Mouse (Mus musculus) large intestine, adult 2 months (tissue): ENCODE measurements around the gene Ppp1r11. TPM values are rescaled to one million over a fixed set of nuclear protein-coding genes. Genes with fewer than 3 reads are reported as not detected.
"Not testable (repeated sequence)": the region's sequence is repeated elsewhere in the genome, so short reads cannot be mapped to it uniquely, and the experiment has no call there.

Experiments used
- DNase-seq: peaks from one replicate; pipeline ENCODE4 v3.0.0-alpha.2; 2012; ENCODE audit warnings: low read depth, low spot score
- WGBS: fragments of 180-500 bp; shearing (Covaris S2); methylation state at CpG from one replicate; pipeline ENCODE4 v1.1.7; 2018; 5-methylcytosine and 5-hydroxymethylcytosine counted together
- polyA plus RNA-seq: library from polyadenylated mRNA; depleted of rRNA; stranded (reverse); fragments of >200 nt; gene quantifications from 2 replicates; pipeline ENCODE4 v1.2.3, GENCODE M21; 2012; rRNA removed

Gene Ppp1r11
- polyA plus RNA-seq = 46.0 and 54.1 TPM in 2 replicates

DNA sequence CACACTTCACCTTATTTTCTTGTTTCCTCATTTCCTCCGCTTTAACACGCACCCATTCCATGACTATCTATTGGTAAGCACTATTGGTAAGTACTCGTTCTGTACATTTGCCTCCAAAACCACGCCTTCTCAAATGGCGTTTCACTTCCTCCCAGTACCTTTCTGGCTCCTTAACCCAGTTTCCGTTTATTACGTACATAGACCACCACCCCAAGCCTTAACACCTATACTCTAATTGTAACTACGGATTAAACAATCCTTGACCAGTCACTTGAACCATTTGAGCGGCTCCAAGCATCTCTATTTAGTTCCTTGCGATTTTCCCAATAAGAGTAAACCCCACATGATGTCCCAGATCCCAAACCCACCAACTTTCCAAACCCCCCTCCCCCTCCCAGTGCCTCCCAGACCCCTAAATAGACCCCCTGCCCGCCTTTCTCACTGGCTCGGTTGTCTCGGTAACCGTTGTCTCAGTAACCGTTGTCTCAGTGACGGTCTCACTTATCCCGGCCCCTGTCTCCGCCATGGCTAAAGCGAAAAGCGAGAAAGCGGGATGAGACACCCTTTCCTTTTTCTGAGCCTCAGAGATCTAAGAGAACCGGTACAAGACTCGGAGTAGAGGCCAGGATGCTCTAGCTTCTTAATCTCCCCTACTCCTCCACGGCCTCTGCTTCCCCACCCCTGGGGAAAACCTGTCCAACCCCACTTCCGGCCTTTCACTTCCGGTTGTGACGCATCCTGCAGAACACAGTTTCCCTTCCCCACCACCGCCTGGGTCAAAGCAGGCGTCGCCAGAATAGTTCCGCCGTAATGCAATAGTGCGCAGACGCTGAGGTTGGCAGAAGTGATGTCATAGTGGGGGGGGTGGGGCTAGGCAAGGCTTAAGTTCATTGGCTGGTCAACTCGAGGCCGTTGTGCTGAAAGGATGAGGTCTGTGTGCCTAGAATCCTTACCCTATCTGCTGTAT lies at the start of gene Ppp1r11:
Gene Ppp1r11, minus strand, starts transcription at position 761 of the 967 bp plus-strand sequence.
- DNase-seq = peak; percentile 99
- 1% methylated on average over 36 of the region's 36 CpGs for WGBS

DNA sequence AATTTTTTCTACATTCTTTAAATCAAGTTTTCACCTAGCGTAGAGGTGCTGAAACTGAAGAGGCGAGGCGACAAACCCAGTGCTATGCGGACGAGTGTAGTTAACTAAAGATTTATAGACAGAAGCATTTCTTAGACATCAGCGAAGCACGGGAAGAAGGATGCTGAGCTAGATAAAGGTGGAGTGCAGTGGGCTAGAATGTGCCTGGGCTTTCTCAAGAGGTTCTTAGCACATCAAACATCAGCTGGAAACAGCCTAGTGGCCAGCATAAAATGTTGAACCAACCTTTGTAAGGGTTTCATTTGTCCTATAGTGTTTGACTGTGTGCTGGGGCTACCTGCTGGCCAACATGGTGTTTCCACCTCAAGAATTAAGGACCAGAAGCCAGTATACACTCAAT lies 49.3 kb upstream of the Ppp1r11 start, which contains the start of gene Zfp57:
Gene Zfp57, plus strand, starts transcription at position 301 of the 400 bp plus-strand sequence.
- DNase-seq = no peak
- 93% methylated on average over 7 of the region's 7 CpGs for WGBS

DNA sequence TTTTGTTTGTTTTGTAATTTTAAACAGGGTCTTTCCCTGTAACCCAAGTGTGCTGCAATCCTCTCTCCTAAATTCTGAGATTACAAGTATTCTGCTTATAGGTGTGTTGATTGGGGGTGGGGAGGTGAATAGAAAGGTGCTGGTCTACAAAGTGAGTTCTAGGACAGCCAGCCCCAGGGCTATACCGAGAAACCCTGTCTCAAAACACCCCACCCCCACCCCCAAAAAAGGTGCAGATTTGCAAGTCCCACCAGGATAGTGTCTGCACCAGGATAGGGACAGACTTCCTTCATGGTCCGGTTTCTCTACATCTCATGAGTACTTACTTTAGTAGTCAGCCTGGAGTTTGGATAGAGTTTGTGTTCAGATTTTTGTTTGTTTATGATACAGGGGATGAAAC lies 46.9 kb upstream of the Ppp1r11 start:
- 76% methylated on average over 2 of the region's 2 CpGs for WGBS
- no peak for DNase-seq

DNA sequence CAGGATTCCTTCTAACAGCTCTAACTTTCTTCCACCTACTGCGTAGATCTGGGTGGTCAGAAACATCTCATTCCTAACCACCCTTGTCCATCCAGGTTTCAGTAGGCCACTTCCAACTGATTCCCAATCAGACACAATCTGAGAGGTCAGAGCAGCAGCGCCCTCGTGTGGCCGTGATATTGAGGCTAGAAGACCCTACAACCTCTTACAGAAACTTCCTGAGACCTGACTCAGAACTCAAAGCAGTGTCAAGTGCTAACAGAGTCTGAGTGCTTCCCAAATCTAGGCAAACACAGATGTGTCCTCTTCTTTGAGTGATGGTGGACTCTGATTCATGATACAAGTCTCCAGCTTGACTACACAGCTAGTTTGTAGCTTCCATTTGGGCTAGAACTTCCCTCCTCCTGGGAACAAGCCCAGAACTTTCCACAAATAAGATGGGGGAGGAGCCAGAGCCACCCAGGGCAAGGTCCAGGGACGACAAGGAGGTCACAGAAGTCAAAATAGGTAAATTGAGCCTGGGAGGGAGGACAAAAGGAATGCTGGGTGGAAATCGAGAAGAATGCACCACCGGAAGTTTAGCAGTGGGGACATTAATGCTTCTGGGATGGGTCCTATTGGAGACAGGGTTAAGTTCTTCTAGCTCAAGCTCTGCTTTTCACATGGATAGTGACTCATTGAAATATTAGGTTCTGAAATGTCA lies 45.6 kb upstream of the Ppp1r11 start:
- WGBS = 16% methylated on average over 7 of the region's 7 CpGs
- DNase-seq = peak; percentile 59

DNA sequence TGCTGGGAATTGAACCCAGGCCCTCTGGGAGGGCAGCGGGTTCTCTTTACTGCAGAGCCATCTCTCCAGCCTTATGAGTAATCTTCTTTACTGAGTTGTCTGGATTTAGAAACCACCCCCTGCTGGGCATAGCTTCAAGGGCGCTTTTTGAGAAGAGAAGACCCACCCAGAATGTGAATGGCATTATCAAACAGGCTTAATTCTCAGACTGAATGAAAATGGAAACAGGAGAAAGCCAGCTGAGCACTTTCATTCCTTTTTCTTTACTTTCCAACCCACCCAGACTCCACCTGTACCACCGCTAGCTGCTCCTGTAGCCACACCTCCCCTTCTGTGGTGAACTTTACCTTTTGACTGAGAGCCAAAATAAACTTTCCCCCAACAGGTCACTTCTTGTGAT lies 43.9 kb upstream of the Ppp1r11 start:
- DNase-seq = no peak
- WGBS = 41% methylated on average over 3 of the region's 3 CpGs

DNA sequence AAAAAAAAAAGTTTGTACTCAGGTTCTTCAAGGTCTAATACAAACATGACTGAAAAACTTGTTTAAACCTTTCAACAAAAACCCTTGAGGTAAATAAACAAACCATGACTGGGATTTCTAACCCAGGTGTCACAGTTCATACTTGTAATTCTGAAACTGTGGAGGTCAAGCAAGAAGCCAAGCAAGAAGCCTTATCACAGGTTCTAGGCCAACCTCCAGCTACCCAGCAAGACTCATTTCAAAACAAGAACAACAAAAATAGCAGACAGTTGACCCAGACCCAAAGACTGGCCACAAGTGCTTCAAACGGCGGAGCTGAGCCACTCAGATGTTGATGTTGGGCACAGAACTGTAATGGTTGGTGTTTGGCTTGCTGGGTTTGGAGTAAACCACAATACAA lies 43.0 kb upstream of the Ppp1r11 start:
- WGBS = 79% methylated on average over 2 of the region's 2 CpGs
- no peak for DNase-seq

DNA sequence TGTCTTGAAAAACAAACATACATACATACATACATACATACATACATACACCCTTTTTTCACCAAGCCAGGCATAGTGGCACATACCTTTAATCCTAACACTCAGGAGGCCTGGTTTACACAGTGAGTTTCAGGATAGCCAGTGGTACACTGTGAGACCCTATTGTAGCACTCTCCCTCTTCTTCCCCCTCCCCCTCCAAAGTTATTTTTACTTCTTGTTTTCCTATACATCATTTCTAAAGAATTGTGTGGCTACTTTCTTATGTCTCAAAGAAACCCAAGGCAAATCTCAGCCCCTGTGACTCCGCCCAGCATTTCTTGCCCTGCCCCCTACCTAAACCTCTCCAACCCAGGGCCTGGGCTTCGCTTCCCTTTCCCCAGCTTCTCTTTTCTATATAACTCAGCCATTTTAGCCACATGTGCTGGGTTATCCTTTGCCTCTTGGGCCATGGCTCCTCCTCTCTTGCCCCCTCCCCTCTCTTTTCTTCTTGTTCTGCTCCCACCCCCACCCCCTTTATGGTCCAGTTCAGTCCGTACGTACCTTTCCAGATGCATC lies 42.3 kb upstream of the Ppp1r11 start:
- WGBS = 90% methylated on average over 4 of the region's 4 CpGs
- no peak for DNase-seq

DNA sequence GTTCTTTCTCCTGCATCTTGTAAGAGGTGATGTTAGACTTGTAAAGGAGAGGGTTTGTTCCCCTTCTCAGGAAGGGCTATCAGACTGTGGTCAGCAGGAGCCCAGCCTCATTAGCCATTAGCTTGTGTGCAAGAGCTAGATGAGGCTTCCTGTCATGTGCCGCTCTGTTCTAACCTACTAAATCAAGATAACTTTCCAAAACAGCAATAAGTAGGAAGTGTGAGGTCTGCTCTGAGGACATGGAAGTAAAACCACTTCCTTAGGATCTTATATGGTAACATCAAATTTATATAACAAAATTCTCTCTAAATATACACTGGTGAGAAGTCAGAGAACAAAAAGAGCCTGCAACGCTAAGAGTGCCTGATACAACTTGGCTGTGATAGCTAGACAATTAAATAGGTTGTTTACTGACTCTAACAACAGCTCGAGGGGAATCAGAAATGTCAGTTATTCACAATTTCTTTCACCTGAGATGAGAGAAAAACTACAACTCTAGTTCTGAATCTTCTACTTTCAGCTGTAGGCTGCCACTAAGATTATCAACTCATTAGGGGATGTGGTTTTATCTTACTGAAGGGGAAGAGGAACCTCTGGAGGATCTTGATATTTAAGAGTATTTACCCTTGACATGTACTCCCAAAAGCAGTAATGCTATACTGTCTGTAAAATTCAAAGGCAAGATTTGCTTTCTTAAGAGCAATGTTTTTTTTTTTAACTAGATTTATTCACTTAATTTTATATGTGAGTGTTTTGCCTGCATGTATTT lies 41.0 kb upstream of the Ppp1r11 start:
- 41% methylated on average over 3 of the region's 3 CpGs for WGBS
- no peak for DNase-seq

DNA sequence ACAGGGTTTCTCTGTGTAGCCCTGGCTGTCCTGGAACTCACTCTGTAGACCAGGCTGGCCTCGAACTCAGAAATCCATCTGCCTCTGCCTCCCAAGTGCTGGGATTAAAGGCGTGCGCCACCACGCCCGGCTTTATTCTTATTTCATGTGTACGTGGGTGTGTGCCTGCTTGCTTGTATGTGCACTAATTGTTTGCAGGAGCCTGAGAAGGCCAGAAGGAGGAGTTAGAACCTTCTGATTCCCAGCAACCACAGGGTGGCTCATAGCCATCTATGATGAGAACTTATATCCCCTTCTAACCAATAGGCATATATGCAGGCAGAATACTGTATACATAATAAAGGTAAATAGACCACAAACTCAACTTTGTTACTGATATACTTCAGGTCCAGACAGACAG lies 39.1 kb upstream of the Ppp1r11 start:
- 84% methylated on average over 6 of the region's 6 CpGs for WGBS

DNA sequence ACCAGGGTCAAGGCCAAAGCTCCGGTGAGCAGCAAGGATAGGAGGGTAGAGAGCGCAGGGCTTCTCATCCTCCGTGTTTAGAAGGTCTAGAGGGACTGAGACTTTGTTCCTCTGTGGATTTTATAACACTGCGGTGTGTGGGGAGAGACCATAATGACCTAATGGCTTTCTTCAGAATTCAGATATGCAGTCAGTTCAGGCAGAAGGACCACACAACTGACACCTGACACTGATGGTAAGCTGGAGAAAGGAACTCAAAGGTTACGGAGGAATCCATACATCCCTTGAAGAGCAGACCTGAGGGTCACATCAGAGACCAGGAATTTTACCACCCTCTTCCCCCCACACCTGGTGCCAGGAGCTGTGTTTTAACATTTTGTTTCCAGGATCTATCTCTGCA lies 37.9 kb upstream of the Ppp1r11 start, which contains the start of gene H2-M5:
Gene H2-M5, minus strand, starts transcription at position 101 of the 400 bp plus-strand sequence.
- DNase-seq = no peak
- 45% methylated on average over 5 of the region's 5 CpGs for WGBS

More for the DNA sequence above, 39.1 kb upstream of the Ppp1r11 start:
- not testable (repeated sequence) for DNase-seq

DNA sequence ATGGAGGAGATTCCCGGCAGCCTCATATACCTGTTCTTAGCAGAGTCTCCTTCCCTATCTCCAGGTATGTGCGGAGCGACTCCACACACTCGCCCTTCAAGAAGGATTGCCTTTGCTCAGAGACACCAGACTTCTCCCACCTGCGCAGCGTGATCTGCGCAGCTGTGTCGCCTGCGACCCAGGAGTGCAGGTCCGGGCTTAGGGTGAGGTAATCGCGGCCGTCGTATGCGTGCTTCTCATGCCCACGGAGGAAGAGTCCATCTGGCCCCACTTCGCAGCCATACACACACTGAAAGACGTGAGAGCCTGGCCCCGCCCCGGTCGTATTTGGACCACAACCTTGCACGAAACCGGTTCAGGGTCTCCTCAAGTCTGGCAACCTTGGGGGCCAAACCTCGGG lies 36.9 kb upstream of the Ppp1r11 start:
- no peak for DNase-seq
- 12% methylated on average over 24 of the region's 24 CpGs for WGBS

DNA sequence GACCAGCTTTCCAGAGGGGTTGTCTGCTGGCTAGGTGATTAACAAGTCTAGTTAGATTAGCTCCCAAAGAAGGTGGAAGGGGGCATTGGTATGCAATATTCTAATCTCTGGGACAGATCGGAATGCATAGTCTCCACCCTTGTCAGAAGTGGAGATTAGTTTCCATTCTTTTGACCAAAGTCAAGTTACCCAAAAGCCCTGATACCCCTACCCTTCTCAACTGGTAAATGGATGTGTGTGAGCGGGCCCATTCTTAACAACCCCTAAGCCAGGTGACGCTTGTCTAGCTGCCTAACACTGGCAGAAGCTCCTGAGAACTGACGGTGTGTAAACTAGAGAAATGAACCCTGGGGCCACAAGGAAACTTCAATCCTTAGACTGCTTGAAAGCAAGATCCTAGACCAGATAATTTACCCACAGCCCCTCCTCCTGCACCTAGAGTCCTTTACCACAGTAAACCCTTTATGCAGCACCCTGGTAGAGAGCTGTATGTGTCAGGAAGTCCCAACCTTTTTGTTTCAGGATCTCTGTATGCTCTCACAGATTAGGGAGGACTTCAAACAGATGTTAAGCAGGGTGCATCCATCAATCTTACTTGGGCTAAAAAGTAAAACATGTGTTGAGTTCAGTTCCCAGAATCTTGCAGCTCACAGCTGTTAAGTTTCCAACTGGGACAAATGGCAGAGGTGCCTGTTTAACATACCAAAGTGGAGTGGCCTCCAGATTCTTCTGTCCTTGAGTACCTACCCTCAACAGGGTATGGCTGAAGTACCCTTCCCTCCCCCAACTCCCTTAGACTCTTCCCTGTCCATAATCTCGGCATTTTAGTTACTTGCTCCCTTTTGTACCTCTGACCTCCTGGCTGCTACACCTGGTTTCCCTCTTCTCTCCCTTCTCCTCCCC lies 31.0 kb upstream of the Ppp1r11 start:
- 63% methylated on average over 5 of the region's 5 CpGs for whole genome bisulfite sequencing
- DNase-seq = no peak

DNA sequence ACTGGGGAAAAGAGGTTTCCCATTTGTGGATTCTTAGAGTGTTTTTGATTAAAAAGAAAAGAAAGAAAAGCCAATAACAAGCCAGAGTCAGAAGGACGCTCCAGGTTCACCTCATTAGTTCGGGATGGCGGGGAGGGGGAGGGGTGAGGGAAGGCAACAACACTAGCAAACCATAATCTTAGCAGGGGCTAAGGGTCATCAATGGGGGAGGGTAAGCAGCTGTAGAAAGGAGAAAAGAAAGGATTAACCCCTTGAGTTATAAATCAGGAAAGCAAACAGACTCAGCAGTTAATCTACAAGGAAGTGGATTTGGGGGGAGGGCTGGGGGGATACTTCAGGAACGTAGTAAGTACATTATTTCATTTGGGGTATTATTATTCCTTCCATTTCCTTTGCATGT lies 30.3 kb upstream of the Ppp1r11 start:
- WGBS = 25% methylated on average over 4 of the region's 4 CpGs
- DNase-seq = no peak

DNA sequence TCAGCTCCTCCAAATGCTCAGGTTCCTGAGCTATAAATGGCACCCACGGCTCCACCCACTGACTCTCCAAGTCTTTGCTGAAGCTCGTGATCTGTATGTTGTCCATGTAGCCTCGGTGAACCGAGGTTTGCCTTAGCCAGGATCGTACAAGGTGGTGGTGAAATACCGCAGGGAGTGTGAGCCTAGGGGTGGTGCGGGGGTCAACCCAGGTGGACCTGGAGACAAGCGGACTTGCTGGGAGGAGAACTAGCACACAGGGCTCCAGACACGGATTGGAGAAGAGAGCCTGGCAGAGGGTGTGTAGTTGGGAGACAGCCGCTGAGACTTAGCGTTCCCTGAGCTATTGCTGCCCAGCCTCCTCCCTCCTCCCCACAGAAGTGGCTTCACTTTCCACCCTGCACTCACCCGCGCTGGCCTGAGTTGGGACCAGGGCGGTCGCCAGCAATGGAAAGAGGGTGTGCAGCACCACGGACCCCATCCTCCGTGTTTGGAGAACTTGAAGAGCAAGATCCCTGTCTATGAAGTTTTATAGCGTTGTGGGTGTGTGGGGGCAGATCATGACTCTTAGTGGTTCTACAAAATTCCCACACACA lies 29.8 kb upstream of the Ppp1r11 start, which contains the start of gene 2410137M14Rik:
Gene 2410137M14Rik, minus strand, starts transcription at position 17 of the 593 bp plus-strand sequence.
- no peak for DNase-seq
- 9% methylated on average over 18 of the region's 18 CpGs for WGBS

DNA sequence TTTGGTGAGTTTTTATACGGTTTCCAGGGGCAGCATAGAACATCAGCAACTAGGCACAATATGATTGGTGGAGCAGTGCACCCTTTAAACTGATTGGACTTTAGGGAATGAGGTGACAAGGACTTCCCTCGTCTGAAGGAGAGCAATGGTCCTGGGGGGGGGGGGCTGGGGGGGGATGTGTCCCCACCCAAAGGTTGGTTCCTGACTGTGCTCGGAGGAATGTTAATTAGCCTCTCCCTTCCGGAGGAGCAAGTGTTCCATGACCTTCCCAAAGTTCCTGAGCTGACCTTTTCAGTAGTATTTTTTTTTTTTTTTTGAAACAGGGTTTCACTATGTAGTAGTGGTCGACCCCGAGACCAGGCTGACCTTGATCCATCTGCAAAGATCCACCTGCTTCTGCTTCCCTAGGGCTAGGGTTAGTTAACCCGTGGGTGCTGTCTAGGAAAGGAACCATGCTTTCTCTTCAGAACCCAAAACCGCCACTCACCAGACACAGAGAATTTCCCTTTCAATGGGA lies 21.8 kb upstream of the Ppp1r11 start:
- no peak for DNase-seq
- WGBS = 57% methylated on average over 8 of the region's 8 CpGs

DNA sequence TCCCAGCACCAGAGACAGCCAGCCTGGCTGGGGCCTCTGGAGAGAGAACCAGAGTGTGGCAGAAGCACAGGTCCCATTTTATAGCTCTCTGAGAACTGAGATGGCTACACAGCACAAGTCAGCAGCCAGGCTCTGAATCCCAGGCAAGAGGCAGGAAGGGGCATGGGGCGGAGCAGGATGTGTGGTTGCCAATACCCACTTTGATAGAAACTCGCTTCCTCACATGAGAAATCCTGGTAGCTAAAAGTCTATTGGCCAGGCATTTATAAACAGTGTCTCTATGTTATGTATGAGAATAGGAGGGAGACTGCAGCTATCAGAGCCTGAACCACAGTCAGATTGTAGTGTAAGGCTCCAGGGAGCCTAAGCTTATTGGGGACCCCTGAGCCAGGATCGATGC lies 21.2 kb upstream of the Ppp1r11 start:
- 69% methylated on average over 3 of the region's 3 CpGs for WGBS
- no peak for DNase-seq

DNA sequence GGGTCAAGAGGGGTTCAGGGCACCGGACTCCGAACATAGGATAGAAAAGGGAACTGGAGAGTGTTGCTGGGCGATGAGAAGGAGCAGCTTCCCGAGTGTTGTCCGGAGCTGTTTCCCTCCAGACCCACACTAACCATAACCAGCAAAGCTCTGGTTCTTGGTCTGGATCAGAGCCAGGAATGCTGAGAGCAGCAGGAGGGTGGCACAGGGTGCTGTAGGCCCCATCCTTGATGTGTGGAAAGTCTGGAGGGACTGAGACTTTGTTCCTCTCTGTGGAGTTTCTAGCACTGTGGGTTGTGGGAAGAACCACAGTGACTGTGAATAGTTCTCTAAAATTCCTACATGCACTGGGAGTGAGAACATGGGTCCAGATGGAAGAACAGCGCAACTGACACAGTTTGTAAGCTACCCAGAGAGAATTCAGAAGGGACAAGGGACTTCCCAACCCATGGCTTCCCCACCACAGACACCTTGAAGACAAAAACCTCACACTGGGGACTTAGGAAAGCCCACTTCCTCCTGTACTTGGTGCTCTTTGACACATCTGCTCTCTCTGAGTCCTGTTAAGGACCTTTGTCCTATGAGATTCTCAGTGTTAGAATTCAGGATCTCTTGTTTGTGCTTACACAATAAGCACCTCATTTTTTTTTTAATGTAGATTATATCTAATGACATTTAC lies 19.8 kb upstream of the Ppp1r11 start:
- 83% methylated on average over 6 of the region's 6 CpGs for WGBS
- DNase-seq = no peak
